Mouse (Mus musculus) myocyte (in vitro differentiated cells): ENCODE results near the gene Laptm5.

Source experiments
- CEBPB ChIP-seq: IDR thresholded peaks from 2 replicates; pipeline ENCODE4 v1.6.1; 2011; ENCODE audit warnings: mild to moderate bottlenecking, moderate library complexity; ENCODE audit not compliant: poor library complexity, insufficient read depth, severe bottlenecking
- E2F4 ChIP-seq: IDR thresholded peaks from one replicate; pipeline ENCODE4 v1.6.1; 2011; ENCODE audit warnings: mild to moderate bottlenecking, control low read depth, moderate library complexity; ENCODE audit not compliant: insufficient read depth
- MAX ChIP-seq: IDR thresholded peaks from one replicate; pipeline ENCODE4 v1.6.1; 2011; ENCODE audit warnings: low read depth, mild to moderate bottlenecking, control low read depth
- MYOD1 ChIP-seq, 3 experiments: IDR thresholded peaks; one replicate each; pipeline ENCODE4 v1.6.1; 2011; ENCODE audit warnings: control low read depth in 2 of 3, low read depth in 2 of 3, mild to moderate bottlenecking in 2 of 3, moderate library complexity in 1 of 3; ENCODE audit not compliant: insufficient read length in 2 of 3, control insufficient read depth in 1 of 3
- MYOG ChIP-seq, 3 experiments: IDR thresholded peaks; one replicate each; pipeline ENCODE4 v1.6.1; 2011; ENCODE audit warnings: control low read depth in 2 of 3, low read depth in 2 of 3, mild to moderate bottlenecking in 2 of 3; ENCODE audit not compliant: insufficient read length in 2 of 3, control insufficient read depth in 1 of 3, insufficient read depth in 1 of 3
- POLR2A ChIP-seq: IDR thresholded peaks from one replicate; pipeline ENCODE4 v1.6.1; 2011; ENCODE audit warnings: low read depth, mild to moderate bottlenecking, control low read depth, moderate library complexity; ENCODE audit not compliant: insufficient read length
- POLR2AphosphoS2 ChIP-seq: IDR thresholded peaks from one replicate; pipeline ENCODE4 v1.6.1; 2011; ENCODE audit warnings: low read depth, control low read depth; ENCODE audit not compliant: insufficient read length
- REST ChIP-seq: IDR thresholded peaks from one replicate; pipeline ENCODE4 v1.6.1; 2011; ENCODE audit warnings: mild to moderate bottlenecking, control low read depth, moderate library complexity; ENCODE audit not compliant: insufficient read depth, insufficient read length
- SRF ChIP-seq: IDR thresholded peaks from one replicate; pipeline ENCODE4 v1.6.1; 2011; ENCODE audit warnings: low read depth; ENCODE audit not compliant: control insufficient read depth, insufficient read length
- TCF12 ChIP-seq: IDR thresholded peaks from one replicate; pipeline ENCODE4 v1.6.1; 2011; ENCODE audit warnings: mild to moderate bottlenecking, control low read depth; ENCODE audit not compliant: poor library complexity, insufficient read depth, severe bottlenecking
- TCF3 ChIP-seq: IDR thresholded peaks from one replicate; pipeline ENCODE4 v1.6.1; 2011; ENCODE audit warnings: low read depth, control low read depth; ENCODE audit not compliant: insufficient read length
- USF1 ChIP-seq: IDR thresholded peaks from one replicate; pipeline ENCODE4 v1.6.1; 2011; ENCODE audit warnings: low read depth, mild to moderate bottlenecking, control low read depth, moderate library complexity

- TF ChIP-seq POLR2A (no peak), TCF12 (no peak), MYOG (IDR thresholded peaks at IDR 0.05; ENCODE audit: control insufficient read depth in 1 of 3, insufficient read depth in 1 of 3, insufficient read length in 2 of 3, low read depth in 2 of 3) (no peak), REST (no peak), MYOD1 (IDR thresholded peaks at IDR 0.05; ENCODE audit: control insufficient read depth in 1 of 3, insufficient read length in 2 of 3, low read depth in 2 of 3) (no peak), TCF3 (no peak), USF1 (no peak), POLR2AphosphoS2 (no peak), MAX (no peak), E2F4 (no peak), CEBPB (no peak), SRF (no peak)
Observed at GRCm38 (mm10) chr4:130915006-130915667, 2.2 kb downstream of the Laptm5 start.
